In the genomic region with DNA sequence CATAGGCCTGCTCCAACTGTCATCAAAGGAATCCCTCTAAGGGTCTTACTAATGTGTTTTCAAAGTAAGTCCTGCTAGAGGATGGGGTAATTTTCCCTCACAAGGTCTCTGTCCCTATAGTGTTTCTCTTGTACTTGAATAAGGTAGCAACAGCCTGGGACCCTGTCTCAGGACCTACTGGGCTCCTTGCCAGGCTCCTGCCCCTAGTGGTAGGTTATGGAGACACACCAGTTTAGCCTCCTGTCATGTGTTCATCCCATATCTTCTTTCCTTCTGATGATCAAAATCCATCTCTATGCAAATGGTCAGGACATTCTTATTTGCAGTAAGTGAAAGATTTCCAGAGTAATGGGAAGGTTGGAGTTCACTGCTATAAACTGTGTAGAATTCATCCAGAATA, we compare ENCODE assay signal across 9 mouse cellular contexts.
DNase-seq lines count a peak whose midpoint lies in the region; ATAC-seq and TF ChIP-seq lines count a peak whose summit lies in the region.
"Had no signal": no experiment of that assay in that cellular context is flagged by ENCODE, and none has a peak within 500 bp of the region (broad histone marks: within the 10 kb centered on the region; RNA-seq: fewer than 3 reads in every experiment).

No protein-coding gene starts in this region.

- TF ChIP-seq RAD21 in CH12.LX (IDR thresholded peaks at IDR 0.05; ENCODE audit: low read depth, low read length): peak; percentile 40

- H3K79me2 ChIP-seq in CH12.LX (replicated peaks; ENCODE audit: control insufficient read depth, extremely low read depth, insufficient read depth, poor library complexity, severe bottlenecking): no peaks in the 10 kb centered on the region

- TF ChIP-seq POLR2A in CH12.LX (IDR thresholded peaks at IDR 0.05; ENCODE audit: low read depth, low read length): no peak

- 0 out of 2 replicates have a peak, but pooled peaks have one; percentile 39 for ATAC-seq in kidney, embryonic 14.5 days (ENCODE audit: low FRiP score, low TSS enrichment)

- TF ChIP-seq EP300 in CH12.LX (IDR thresholded peaks at IDR 0.05; ENCODE audit: low read length): no peak

- H3K4me3 ChIP-seq in kidney, embryonic 14.5 days (ENCODE audit: low read length): no peak overlapping the region
- H3K4me3 ChIP-seq in CH12.LX (replicated peaks in 1 of 3; ENCODE audit: low read depth in 2 of 3, low read length in 2 of 3, poor library complexity in 1 of 3): no peak overlapping the region
- H3K4me3 ChIP-seq: hindbrain, embryonic 15.5 days; liver, embryonic 13.5 days had no signal

- H3K27me3 ChIP-seq in kidney, embryonic 14.5 days (ENCODE audit: control insufficient read depth, insufficient read depth, low read length): no peaks in the 10 kb centered on the region
- H3K27me3 ChIP-seq in CH12.LX (replicated peaks): no peaks in the 10 kb centered on the region
- H3K27me3 ChIP-seq: hindbrain, embryonic 15.5 days; liver, embryonic 13.5 days had no signal

- H3K36me3 ChIP-seq in kidney, embryonic 14.5 days (ENCODE audit: control insufficient read depth, insufficient read depth, low read length): no peaks in the 10 kb centered on the region
- H3K36me3 ChIP-seq in CH12.LX (replicated peaks in 1 of 2; ENCODE audit: control insufficient read depth in 1 of 2, insufficient read depth in 1 of 2, low read length in 1 of 2): no peaks in the 10 kb centered on the region
- H3K36me3 ChIP-seq: hindbrain, embryonic 15.5 days; liver, embryonic 13.5 days had no signal

- H3K9ac ChIP-seq in kidney, embryonic 14.5 days (ENCODE audit: low read depth, low read length): no peak overlapping the region
- H3K9ac ChIP-seq in CH12.LX (ENCODE audit: insufficient read depth, low read depth): no peak overlapping the region
- H3K9ac ChIP-seq: hindbrain, embryonic 15.5 days; liver, embryonic 13.5 days had no signal

- H3K4me2 ChIP-seq in kidney, embryonic 14.5 days (replicated peaks; ENCODE audit: low read depth, low read length): no peak overlapping the region
- H3K4me2 ChIP-seq in CH12.LX (ENCODE audit: insufficient read depth, low read depth, poor library complexity, severe bottlenecking): no peak overlapping the region
- H3K4me2 ChIP-seq: hindbrain, embryonic 15.5 days; liver, embryonic 13.5 days had no signal

- no peak for DNase-seq in kidney, adult 11 months
- peak; percentile 16 for DNase-seq in 3T3-L1 (ENCODE audit: low read depth, low spot score)
- DNase-seq in CH12.LX (ENCODE audit: extremely low read depth): peak; percentile 42
- peak; percentile 9 for DNase-seq in embryo, embryonic 9.5 days (ENCODE audit: extremely low spot score)
- DNase-seq in layer of hippocampus, postnatal 25 days (ENCODE audit: extremely low spot score in 1 of 2, low spot score in 1 of 2): no peak
- DNase-seq in yolk sac, embryonic 10.5 days (ENCODE audit: low spot score): no peak
- DNase-seq: liver, embryonic 13.5 days had no signal

- dilution Hi-C loops in CH12.LX (cut with MboI; ENCODE audit: extremely low pct_ligation_motif_present, extremely low pct_unique_long_range_greater_than_20kb, low sequenced_read_pairs): no loop called here

- no peaks in the 10 kb centered on the region for H3K9me3 ChIP-seq in kidney, embryonic 14.5 days (ENCODE audit: control insufficient read depth, low read length)
- no peaks in the 10 kb centered on the region for H3K9me3 ChIP-seq in CH12.LX (replicated peaks; ENCODE audit: low read length)
- H3K9me3 ChIP-seq: hindbrain, embryonic 15.5 days; liver, embryonic 13.5 days had no signal

- H3K27ac ChIP-seq in kidney, embryonic 14.5 days (ENCODE audit: low read depth, low read length): no peak overlapping the region
- H3K27ac ChIP-seq in CH12.LX (ENCODE audit: insufficient read depth, low read depth): no peak overlapping the region
- H3K27ac ChIP-seq: hindbrain, embryonic 15.5 days; liver, embryonic 13.5 days had no signal

- in situ Hi-C loops in CH12.LX (cut with MboI; ENCODE audit: low pct_ligation_motif_present, low pct_unique_long_range_greater_than_20kb, low sequenced_read_pairs): no loop called here

- peak; percentile 67 to 71 for TF ChIP-seq CTCF in CH12.LX (conservative IDR thresholded peaks at IDR 0.05 in 1 of 2, IDR thresholded peaks at IDR 0.05 in 1 of 2; ENCODE audit: low read depth in 2 of 2, low read length in 2 of 2)

- H3K4me1 ChIP-seq in kidney, embryonic 14.5 days (ENCODE audit: control insufficient read depth, insufficient read depth, low read length): no peaks in the 10 kb centered on the region
- no peaks in the 10 kb centered on the region for H3K4me1 ChIP-seq in CH12.LX (ENCODE audit: control insufficient read depth in 1 of 2, insufficient read depth in 2 of 2)
- H3K4me1 ChIP-seq: hindbrain, embryonic 15.5 days had no signal

TF ChIP-seq in CH12.LX, 34 proteins besides CTCF, POLR2A, EP300 and RAD21:
- TF ChIP-seq SMC3 (IDR thresholded peaks at IDR 0.05; ENCODE audit: low read depth, low read length) (peak; percentile 20; the same call in 1 of the 2 replicates), NRF1 (IDR thresholded peaks at IDR 0.05; ENCODE audit: low read depth, low read length) (no peak), E2F4 (IDR thresholded peaks at IDR 0.05; ENCODE audit: insufficient replicate concordance, low read depth, low read length) (no peak)

Comparison
In these comparisons a context has a peak if more than half of its experiments do, and no peak if none do; other contexts are left out.
1. DNase-seq: peak in 3T3-L1 (single experiment), CH12.LX (single experiment) and embryo, embryonic 9.5 days (single experiment); none in kidney, adult 11 months (single experiment), layer of hippocampus, postnatal 25 days (0 of 2) and yolk sac, embryonic 10.5 days (single experiment).